Mouse (Mus musculus): ENCODE results near the gene Tnrc6b. TPM values are rescaled to one million over a fixed set of nuclear protein-coding genes. Genes with fewer than 3 reads are reported as not detected.
A peak's percentile ranks its signal among the peaks of the same experiment; 100 is the strongest.

Tnrc6b gene
- polyA plus RNA-seq (2016; fragmentation: Nextera tagmentation; extraction: Ambion mirVana) = 37.7 and 40.8 TPM in 2 replicates

DNA sequence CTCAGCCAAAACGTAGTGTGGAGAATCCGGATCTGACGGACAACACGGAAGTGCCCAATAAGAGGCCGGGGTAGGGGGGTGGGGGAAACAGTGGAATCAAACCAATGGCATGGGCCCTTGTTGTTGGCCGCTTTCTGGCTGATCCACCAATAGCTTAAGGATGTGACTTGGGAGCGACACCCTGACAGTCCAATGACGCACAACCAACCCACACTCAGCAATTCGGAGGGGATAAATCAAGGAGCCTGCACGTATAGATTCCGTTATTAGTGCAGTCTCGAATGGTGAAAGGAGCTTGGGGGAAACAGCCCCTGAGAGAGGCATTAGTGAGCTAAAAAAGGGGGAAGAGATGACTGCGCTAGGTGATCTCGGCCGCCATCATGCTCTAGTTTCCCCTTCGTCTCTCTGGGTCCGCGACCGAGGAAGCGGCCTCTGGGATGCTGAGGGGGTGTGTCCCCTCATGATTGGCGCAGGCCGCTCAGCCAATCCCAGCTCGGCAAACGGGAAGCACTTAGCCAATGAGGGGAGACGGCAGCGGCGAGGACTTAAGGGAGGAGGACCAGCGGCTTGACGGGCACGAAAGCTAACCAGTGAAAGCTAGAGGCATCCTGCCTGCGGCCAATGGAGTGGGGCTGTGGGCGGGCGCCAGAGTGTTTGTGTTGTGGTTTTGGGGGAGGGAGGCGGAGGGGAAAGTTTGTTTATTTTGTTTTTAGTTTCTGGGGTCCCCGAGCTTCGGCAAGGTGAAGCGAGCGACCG, at the start of gene Tnrc6b:
Tnrc6b (plus strand) TSS at position 706 of the 756 bp plus-strand sequence.
- Histone ChIP-seq H3K27me3 (no peaks in the 10 kb centered on the region), H3K4me3 (peak within 1 kb of the TSS; percentile 91), H3K36me3 (no peaks in the 10 kb centered on the region), H3K4me1 (peaks cover 23% of the 10 kb centered on the region), H3K9me3 (no peaks in the 10 kb centered on the region), H3K4me2 (replicated peaks) (peak within 1 kb of the TSS; percentile 78), H3K27ac (peak within 1 kb of the TSS; percentile 92), H3K9ac (peak within 1 kb of the TSS; percentile 86)
- peak; percentile 98 for ATAC-seq (ENCODE audit: insufficient number of reproducible peaks, insufficient read depth, low FRiP score, low TSS enrichment)
- under 1% methylated on average over 39 of the region's 39 CpGs for WGBS

DNA sequence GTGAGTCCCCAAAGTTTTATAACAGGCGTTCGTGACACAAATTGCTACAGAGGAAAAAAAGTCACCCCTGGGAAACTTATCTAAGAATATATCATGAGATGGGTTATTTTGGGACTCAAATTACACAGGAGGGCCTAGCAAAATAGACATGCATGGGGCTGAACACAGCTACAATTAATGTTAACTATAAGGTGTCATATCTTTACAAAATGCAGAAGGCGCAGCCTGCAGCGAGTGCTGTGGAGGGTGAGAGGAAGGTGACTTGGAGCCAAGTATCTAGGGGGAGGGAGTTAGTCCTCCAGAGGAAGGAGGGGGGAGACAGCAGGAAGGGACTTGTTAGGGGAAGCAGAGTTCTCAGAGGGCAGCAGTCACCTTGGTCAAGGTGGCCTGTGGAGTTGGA, 46.7 kb upstream of the Tnrc6b start:
- ATAC-seq (ENCODE audit: insufficient number of reproducible peaks, insufficient read depth, low FRiP score, low TSS enrichment) = no peak
- no peak overlapping the region for H3K27ac ChIP-seq
- no peaks in the 10 kb centered on the region for H3K27me3 ChIP-seq

DNA sequence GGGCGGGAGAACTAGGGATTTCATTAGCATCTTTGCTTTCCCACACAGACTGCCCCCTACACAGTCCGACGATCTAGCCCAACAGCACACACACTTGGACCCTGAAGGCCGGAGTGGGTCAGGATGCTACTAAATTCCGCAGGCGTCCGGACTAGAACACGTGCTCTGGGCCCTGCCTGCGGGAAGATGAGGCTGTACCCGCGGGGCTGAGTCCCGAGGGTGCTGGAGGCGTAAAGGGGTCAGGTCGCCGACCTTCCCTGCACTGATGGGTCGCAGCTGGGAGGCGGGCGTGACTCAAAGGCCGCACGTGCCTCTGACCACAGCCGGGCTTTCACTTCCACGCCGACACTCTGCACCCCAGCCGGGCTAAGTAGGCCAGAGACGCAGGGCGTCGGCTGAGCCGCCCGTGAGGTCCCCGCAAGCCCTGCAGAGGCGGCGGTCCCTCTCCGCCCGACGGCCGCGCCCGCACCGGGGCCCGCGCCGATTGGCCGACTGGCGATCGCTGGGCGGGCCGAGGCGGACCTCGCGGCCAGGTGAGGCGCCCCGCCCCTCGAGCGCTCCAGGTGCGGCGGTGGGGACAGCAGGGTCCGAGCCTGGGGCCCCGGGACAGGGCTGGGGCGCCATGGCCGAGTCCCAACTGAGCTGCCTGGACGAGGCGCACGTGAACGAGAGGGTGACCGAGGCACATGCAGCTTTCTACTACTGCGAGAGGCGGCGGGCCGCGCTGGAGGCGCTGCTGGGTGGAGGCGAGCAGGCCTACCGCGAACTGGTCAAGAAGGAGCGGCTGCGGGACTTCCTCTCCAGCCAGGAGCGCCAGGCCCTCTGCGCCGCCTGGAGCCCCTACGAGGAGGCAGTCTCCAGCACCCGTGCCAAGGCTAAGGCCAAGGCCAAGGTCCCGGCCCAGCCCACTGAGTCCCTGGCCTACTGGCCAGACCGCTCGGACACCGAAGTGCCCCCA, 39.5 kb upstream of the Tnrc6b start, which contains the start of gene Fam83f:
Fam83f (plus strand) TSS at position 553 of the 958 bp plus-strand sequence.
- Histone ChIP-seq H3K9ac (peak within 1 kb of the TSS; percentile 28), H3K4me1 (0 out of 2 replicates have a peak, but pooled peaks cover 9% of the 10 kb centered on the region), H3K4me2 (replicated peaks) (peak within 1 kb of the TSS; percentile 63), H3K27me3 (peaks cover 37% of the 10 kb centered on the region), H3K9me3 (no peaks in the 10 kb centered on the region), H3K27ac (no peak within 1 kb of the TSS), H3K4me3 (peak within 1 kb of the TSS; percentile 39), H3K36me3 (no peaks in the 10 kb centered on the region)
- peak; percentile 64 for ATAC-seq (ENCODE audit: insufficient number of reproducible peaks, insufficient read depth, low FRiP score, low TSS enrichment)
- WGBS = 5% methylated on average over 85 of the region's 85 CpGs

More for the DNA sequence above, 46.7 kb upstream of the Tnrc6b start:
- Histone ChIP-seq H3K9me3 (no peaks in the 10 kb centered on the region), H3K4me3 (no peak overlapping the region), H3K4me2 (replicated peaks) (no peak overlapping the region), H3K4me1 (no peaks in the 10 kb centered on the region), H3K9ac (no peak overlapping the region), H3K36me3 (no peaks in the 10 kb centered on the region)
- WGBS = 73% methylated on average over 4 of the region's 4 CpGs

DNA sequence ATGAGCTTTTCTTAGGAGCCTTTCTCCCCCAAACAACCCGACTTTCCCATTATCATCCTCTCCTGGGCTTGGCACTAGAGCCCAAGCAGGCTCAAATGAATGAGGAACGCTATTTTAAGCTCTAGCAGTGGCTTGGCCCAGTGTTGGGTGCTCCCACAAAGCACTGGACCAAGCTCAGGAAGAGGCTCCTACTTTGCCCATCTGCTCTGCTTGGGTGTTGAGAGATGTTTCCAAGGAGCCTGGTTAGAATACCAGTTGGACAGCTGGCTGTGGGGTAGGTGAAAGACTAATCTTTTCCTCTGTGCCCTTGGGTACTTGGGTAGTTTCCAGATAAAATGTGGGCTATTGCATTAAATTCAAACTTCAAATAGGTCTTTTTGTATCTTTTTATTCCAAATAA, 38.3 kb upstream of the Tnrc6b start:
- 0 out of 2 replicates have a peak, but pooled peaks cover 9% of the 10 kb centered on the region for H3K4me1 ChIP-seq
- H3K9me3 ChIP-seq = no peaks in the 10 kb centered on the region
- no peak overlapping the region for H3K27ac ChIP-seq
- peaks cover 37% of the 10 kb centered on the region for H3K27me3 ChIP-seq
- H3K4me2 ChIP-seq (replicated peaks) = no peak overlapping the region
- ATAC-seq (ENCODE audit: insufficient number of reproducible peaks, insufficient read depth, low FRiP score, low TSS enrichment) = no peak
- WGBS = 78% methylated on average over 2 of the region's 2 CpGs
- H3K4me3 ChIP-seq = no peak overlapping the region
- no peaks in the 10 kb centered on the region for H3K36me3 ChIP-seq
- no peak overlapping the region for H3K9ac ChIP-seq

DNA sequence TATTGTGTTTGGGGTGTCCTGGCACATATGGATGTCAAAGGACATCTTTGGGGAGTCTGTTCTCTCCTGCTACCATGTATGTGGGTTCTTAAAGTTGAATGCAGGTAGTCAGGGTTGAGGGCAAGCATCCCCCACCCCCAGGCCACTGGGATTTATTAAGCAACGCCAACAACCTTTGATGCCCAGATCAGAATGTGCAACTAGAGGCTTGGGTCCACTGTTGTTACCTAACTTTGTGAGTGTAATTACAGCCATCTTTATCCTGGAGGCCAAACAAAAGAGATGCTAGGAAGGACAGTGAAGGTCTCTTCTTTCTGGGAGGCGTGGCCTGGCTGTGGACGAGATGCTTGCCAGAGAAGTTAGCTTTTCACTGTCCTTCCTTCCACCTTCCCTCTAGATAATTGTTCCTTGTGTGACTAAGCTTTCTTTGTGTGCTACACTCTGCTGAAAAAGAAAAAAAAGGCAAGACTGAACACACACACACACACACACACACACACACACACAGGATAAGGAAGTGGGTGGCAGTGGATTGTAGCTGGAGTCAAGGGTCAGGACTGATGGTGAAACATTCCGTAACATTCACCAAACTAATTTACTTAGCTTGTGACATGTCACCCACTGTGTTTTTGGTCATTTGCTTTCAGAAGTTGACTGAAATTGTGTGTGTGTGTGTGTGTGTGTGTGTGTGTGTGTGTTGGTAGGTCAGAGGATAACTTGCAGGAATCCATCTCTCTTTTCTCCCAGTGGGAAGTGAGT, 37.6 kb upstream of the Tnrc6b start:
- H3K27ac ChIP-seq = no peak overlapping the region
- 0 out of 2 replicates have a peak, but pooled peaks cover 9% of the 10 kb centered on the region for H3K4me1 ChIP-seq
- WGBS = 63% methylated on average over 4 of the region's 4 CpGs
- H3K36me3 ChIP-seq = no peaks in the 10 kb centered on the region
- peaks cover 37% of the 10 kb centered on the region for H3K27me3 ChIP-seq
- no peak for ATAC-seq (ENCODE audit: insufficient number of reproducible peaks, insufficient read depth, low FRiP score, low TSS enrichment)
- no peak overlapping the region for H3K4me2 ChIP-seq (replicated peaks)
- no peak overlapping the region for H3K4me3 ChIP-seq
- H3K9ac ChIP-seq = no peak overlapping the region
- no peaks in the 10 kb centered on the region for H3K9me3 ChIP-seq

DNA sequence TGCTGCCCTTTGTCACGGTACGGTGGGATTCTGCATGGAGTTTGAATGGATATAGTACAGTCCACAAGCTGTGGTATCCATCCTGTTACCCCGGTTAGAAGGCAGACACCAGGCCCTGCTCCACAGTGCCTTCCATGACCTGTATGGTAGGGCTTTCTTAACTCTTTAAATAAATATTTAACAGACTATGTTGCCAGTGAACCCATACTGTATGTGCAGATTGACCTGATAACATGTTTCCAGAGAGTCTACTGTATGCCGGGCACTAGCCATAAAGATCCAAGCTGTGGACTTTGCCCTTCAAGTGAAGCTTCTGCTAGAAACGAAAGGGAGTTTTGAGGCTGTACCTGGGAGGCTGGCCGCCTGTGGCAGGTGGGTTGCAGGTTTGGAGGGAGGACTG, 36.4 kb upstream of the Tnrc6b start:
- H3K9ac ChIP-seq = no peak overlapping the region
- H3K9me3 ChIP-seq = no peaks in the 10 kb centered on the region
- 81% methylated on average over 6 of the region's 6 CpGs for WGBS
- H3K27me3 ChIP-seq = peaks cover 35% of the 10 kb centered on the region
- no peak overlapping the region for H3K27ac ChIP-seq
- H3K4me2 ChIP-seq (replicated peaks) = no peak overlapping the region
- ATAC-seq (ENCODE audit: insufficient number of reproducible peaks, insufficient read depth, low FRiP score, low TSS enrichment) = no peak
- H3K4me1 ChIP-seq = peaks cover 12% of the 10 kb centered on the region; the same call in 1 of the 2 replicates
- H3K4me3 ChIP-seq = no peak overlapping the region
- no peaks in the 10 kb centered on the region for H3K36me3 ChIP-seq

DNA sequence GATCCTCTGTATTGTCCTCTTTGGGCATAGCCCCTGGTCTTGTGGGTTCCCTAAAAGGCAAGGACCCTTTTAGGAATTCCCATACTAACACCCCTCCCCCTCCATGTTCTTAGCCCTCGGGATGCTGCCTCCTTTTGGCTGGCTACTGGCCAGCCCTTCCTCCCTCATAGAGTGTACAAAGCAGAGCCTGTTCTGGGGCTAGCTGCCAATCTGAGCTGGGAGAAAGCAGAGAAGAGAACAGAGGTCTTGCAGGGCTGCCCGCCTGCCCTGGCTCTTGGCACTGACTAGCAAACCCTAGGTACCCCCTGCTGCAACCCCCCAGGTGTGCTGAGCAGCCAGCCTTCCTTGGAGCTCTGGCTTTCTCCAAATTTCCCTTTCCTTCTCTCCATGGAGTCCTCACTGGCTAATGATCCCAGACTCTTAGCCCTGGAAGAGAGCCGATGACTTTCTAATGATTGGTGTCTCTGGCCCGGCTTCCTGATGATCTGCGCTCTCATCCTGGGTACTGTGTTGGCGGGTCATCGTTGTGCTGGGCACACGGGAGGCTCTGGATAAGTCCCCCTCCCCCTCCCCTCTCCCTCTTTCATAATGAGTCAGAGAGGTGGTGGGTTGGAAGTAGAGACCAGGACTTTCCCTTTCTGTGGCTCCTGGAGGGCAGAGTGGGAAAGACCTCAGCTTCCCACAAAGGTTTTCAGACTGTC, 31.4 kb upstream of the Tnrc6b start:
- no peaks in the 10 kb centered on the region for H3K27me3 ChIP-seq
- no peaks in the 10 kb centered on the region for H3K9me3 ChIP-seq
- H3K9ac ChIP-seq = no peak overlapping the region
- no peaks in the 10 kb centered on the region for H3K36me3 ChIP-seq
- H3K27ac ChIP-seq = peak overlapping the region; percentile 20; the same call in 1 of the 2 replicates
- ATAC-seq (ENCODE audit: insufficient number of reproducible peaks, insufficient read depth, low FRiP score, low TSS enrichment) = peak; percentile 44; the same call in 1 of the 2 replicates
- H3K4me2 ChIP-seq (replicated peaks) = no peak overlapping the region
- peaks cover 12% of the 10 kb centered on the region; the same call in 1 of the 2 replicates for H3K4me1 ChIP-seq
- WGBS = 44% methylated on average over 8 of the region's 8 CpGs
- no peak overlapping the region for H3K4me3 ChIP-seq

DNA sequence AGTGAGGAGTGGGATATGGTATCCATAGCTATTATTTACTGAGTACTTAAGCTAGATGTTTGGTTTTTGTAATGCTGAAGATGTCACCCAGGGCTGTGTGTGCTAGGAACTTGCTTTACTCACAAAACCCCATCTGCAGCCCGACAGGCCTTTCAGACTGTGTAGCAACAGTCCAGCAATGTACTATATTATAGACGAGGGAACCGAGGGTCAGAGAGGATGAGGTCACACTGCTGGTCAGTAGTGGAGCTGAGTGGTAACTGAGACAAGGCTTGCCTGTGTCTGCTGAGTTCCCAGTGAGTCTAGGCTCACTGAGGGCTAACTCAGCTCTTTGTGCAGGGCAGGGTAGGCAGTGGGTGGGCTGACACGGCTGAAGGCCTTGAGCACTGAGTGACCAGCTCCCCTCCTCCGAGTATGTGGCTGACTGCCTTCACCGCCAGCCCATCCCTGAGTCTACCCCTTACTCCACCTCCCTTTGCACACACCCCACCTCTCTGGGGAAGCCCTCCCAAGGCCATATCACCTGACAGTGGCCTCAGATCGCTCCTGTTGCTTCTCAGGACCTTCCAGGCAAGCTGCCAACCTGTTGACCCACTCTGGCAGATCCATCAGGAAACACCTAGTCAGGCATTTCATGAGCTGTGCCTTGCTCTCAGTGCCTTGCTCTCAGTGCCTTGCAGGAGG, 30.6 kb upstream of the Tnrc6b start:
- WGBS = 49% methylated on average over 7 of the region's 7 CpGs
- Histone ChIP-seq H3K9me3 (no peaks in the 10 kb centered on the region), H3K27ac (0 out of 2 replicates have a peak overlapping the region, but pooled peaks have one; percentile 20), H3K4me2 (replicated peaks) (no peak overlapping the region), H3K4me3 (no peak overlapping the region), H3K4me1 (peaks cover 12% of the 10 kb centered on the region; the same call in 1 of the 2 replicates), H3K36me3 (no peaks in the 10 kb centered on the region), H3K9ac (no peak overlapping the region), H3K27me3 (no peaks in the 10 kb centered on the region)
- no peak for ATAC-seq (ENCODE audit: insufficient number of reproducible peaks, insufficient read depth, low FRiP score, low TSS enrichment)

DNA sequence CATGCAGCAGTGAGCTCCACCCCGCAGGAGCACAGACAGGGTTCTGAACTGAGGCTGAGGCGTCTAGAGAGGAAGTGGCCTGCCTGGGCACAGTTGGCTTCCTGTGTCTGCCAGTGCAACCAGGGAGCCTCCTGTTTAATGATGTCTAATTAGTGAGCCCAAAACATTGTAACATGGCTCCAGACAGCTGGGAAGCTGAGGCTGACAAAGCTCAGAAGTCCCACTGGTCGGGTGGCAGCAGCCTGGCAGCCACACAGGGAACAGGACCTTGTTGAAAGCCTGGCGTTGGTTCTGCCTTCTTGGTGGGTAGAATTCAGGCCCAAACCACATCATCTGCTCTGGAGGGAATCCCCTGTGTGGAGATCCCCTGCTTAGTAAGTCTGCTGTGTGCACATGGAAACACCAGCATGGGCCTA, 29.6 kb upstream of the Tnrc6b start:
- Histone ChIP-seq H3K36me3 (no peaks in the 10 kb centered on the region), H3K27me3 (no peaks in the 10 kb centered on the region), H3K4me3 (no peak overlapping the region), H3K27ac (no peak overlapping the region), H3K9me3 (no peaks in the 10 kb centered on the region), H3K9ac (no peak overlapping the region), H3K4me1 (peaks cover 12% of the 10 kb centered on the region; the same call in 1 of the 2 replicates), H3K4me2 (replicated peaks) (no peak overlapping the region)
- 70% methylated on average over 4 of the region's 4 CpGs for WGBS
- ATAC-seq (ENCODE audit: insufficient number of reproducible peaks, insufficient read depth, low FRiP score, low TSS enrichment) = no peak

DNA sequence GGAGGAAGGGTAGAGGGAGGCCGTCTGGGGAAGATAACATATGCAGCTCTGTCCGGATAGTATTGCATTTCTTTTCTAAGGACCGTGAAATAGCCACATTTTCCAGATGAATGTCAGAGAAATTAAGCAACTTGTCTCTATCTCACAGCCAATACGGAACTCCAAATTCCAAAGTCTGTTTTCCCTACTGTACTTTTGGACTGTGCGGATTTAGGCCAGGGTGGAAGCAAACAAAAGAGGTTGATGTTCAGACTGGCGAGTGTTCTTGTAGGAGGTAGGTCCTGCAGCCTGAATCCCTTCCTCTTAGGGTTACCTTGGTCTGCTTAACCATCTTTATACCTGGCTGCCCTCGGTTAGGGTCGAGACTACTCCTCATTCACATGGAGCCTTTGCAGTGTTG, 28.8 kb upstream of the Tnrc6b start:
- WGBS = 76% methylated on average over 8 of the region's 8 CpGs
- Histone ChIP-seq H3K36me3 (no peaks in the 10 kb centered on the region), H3K4me1 (peaks cover 12% of the 10 kb centered on the region; the same call in 1 of the 2 replicates), H3K9me3 (no peaks in the 10 kb centered on the region), H3K4me3 (no peak overlapping the region), H3K27ac (no peak overlapping the region), H3K27me3 (no peaks in the 10 kb centered on the region), H3K9ac (no peak overlapping the region), H3K4me2 (replicated peaks) (no peak overlapping the region)
- ATAC-seq (ENCODE audit: insufficient number of reproducible peaks, insufficient read depth, low FRiP score, low TSS enrichment) = no peak
